In the genomic region with DNA sequence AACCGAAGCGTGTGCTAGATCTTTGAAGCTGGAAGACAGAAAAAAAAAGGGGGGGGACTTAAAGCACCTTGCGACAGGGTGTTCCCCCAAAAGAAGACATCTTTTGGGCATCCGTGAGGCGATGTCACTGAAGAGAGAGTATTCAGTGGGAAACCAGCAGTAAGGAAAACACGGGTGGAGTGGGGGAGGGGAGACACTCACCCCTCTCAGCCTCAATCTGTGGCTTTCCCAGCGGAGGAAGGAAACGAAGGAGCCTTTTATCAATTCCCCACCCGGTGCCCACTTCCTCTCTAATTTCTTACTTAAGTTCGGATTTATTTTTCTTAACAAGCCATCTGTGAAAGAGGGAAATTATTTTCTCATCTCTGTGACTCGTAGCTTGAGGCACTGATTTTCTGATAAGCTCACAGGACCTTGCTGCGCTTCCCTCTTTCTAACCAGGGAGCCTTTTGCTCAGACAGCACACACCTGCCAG, we compare ENCODE assay signal across 8 mouse cellular contexts. TPM values are rescaled to one million over a fixed set of nuclear protein-coding genes. Genes with fewer than 3 reads are reported as not detected.
DNase-seq lines count a peak whose midpoint lies in the region; ATAC-seq and TF ChIP-seq lines count a peak whose summit lies in the region.

No protein-coding gene starts in this region.

- TF ChIP-seq CTCF in cerebellum, adult 2 months (IDR thresholded peaks at IDR 0.05; ENCODE audit: borderline replicate concordance, insufficient read depth, low read depth, low read length) = no peak

- no peaks in the 10 kb centered on the region for H3K36me3 ChIP-seq in lung, embryonic 16.5 days (ENCODE audit: control insufficient read depth, insufficient read depth, low read length)
- no peaks in the 10 kb centered on the region for H3K36me3 ChIP-seq in limb, embryonic 10.5 days
- H3K36me3 ChIP-seq in stomach, embryonic 16.5 days (ENCODE audit: control insufficient read depth, insufficient read depth, low read length) = no peaks in the 10 kb centered on the region

- peak overlapping the region; percentile 85 for H3K4me2 ChIP-seq in lung, embryonic 16.5 days (ENCODE audit: low read depth, low read length)
- H3K4me2 ChIP-seq in stomach, embryonic 16.5 days (ENCODE audit: low read depth, low read length) = peak overlapping the region; percentile 82

- WGBS in cerebellum, adult 2 months = 12% methylated on average over 12 of the region's 12 CpGs
- 10% methylated on average over 12 of the region's 12 CpGs for WGBS in lung, embryonic 16.5 days
- 20% methylated on average over 12 of the region's 12 CpGs for WGBS in limb, embryonic 10.5 days
- WGBS in stomach, embryonic 16.5 days = 22% methylated on average over 12 of the region's 12 CpGs

- peak overlapping the region; percentile 82 for H3K4me3 ChIP-seq in cerebellum, adult 2 months (replicated peaks; ENCODE audit: insufficient read depth, low read depth, low read length)
- peak overlapping the region; percentile 57 for H3K4me3 ChIP-seq in lung, embryonic 16.5 days (ENCODE audit: low read length)
- peak overlapping the region; percentile 62 for H3K4me3 ChIP-seq in limb, embryonic 10.5 days
- H3K4me3 ChIP-seq in stomach, embryonic 16.5 days (replicated peaks; ENCODE audit: low read length) = peak overlapping the region; percentile 51

- peak in 1 of 2 experiments; percentile 47 for DNase-seq in cerebellum, adult 2 months
- DNase-seq in cerebellum, adult 11-12 months = no peak
- DNase-seq in lung, postnatal 10 days = no peak
- DNase-seq in limb, embryonic 10.5 days (ENCODE audit: low spot score) = no peak
- DNase-seq in spleen, postnatal 4 days (ENCODE audit: low spot score in 2 of 2) = no peak
- DNase-seq in spleen, postnatal 36 days (ENCODE audit: low spot score in 2 of 2) = no peak

- peak overlapping the region; percentile 91 for H3K27ac ChIP-seq in cerebellum, adult 2 months (ENCODE audit: insufficient read depth, low read length)
- no peak overlapping the region for H3K27ac ChIP-seq in lung, embryonic 16.5 days (ENCODE audit: low read length)
- peak overlapping the region; percentile 66; the same call in 1 of the 2 replicates for H3K27ac ChIP-seq in limb, embryonic 10.5 days
- H3K27ac ChIP-seq in stomach, embryonic 16.5 days (ENCODE audit: low read length) = no peak overlapping the region

- peaks cover 4% of the 10 kb centered on the region; the same call in 1 of the 2 replicates for H3K9me3 ChIP-seq in lung, embryonic 16.5 days (ENCODE audit: control insufficient read depth, low read length)
- H3K9me3 ChIP-seq in limb, embryonic 10.5 days (replicated peaks) = no peaks in the 10 kb centered on the region
- peaks cover 6% of the 10 kb centered on the region; the same call in 1 of the 2 replicates for H3K9me3 ChIP-seq in stomach, embryonic 16.5 days (replicated peaks; ENCODE audit: control insufficient read depth, low read length)

- H3K4me1 ChIP-seq in cerebellum, adult 2 months (ENCODE audit: control insufficient read depth, insufficient read depth, low read length) = peaks cover 8% of the 10 kb centered on the region; the same call in 1 of the 2 replicates
- H3K4me1 ChIP-seq in lung, embryonic 16.5 days (replicated peaks; ENCODE audit: control insufficient read depth, insufficient read depth, low read length) = no peaks in the 10 kb centered on the region; the same call in none of the 2 replicates
- H3K4me1 ChIP-seq in limb, embryonic 10.5 days = peaks cover 31% of the 10 kb centered on the region
- peaks cover 9% of the 10 kb centered on the region for H3K4me1 ChIP-seq in stomach, embryonic 16.5 days (ENCODE audit: control insufficient read depth, insufficient read depth, low read length)

- no peaks in the 10 kb centered on the region for H3K27me3 ChIP-seq in cerebellum, adult 2 months (ENCODE audit: control insufficient read depth, insufficient read depth, low read length)
- H3K27me3 ChIP-seq in lung, embryonic 16.5 days (ENCODE audit: control insufficient read depth, insufficient read depth, low read depth, low read length) = peaks cover 37% of the 10 kb centered on the region
- H3K27me3 ChIP-seq in limb, embryonic 10.5 days (ENCODE audit: low read depth, poor library complexity, severe bottlenecking) = peaks cover 65% of the 10 kb centered on the region
- peaks cover 38% of the 10 kb centered on the region for H3K27me3 ChIP-seq in stomach, embryonic 16.5 days (ENCODE audit: control insufficient read depth, insufficient read depth, low read length)

- peak overlapping the region; percentile 62 for H3K9ac ChIP-seq in lung, embryonic 16.5 days (ENCODE audit: low read length)
- no peak overlapping the region; the same call in 1 of the 2 replicates for H3K9ac ChIP-seq in stomach, embryonic 16.5 days (ENCODE audit: low read length)

- no peak for ATAC-seq in lung, embryonic 16.5 days (ENCODE audit: low read depth)
- ATAC-seq in stomach, embryonic 16.5 days (ENCODE audit: insufficient read depth, low FRiP score) = no peak

- no peak for TF ChIP-seq POLR2A in cerebellum, adult 2 months (IDR thresholded peaks at IDR 0.05; ENCODE audit: borderline replicate concordance, insufficient read depth, low read length)

RNA-seq across cellular contexts. Expression of a gene that starts 0.9 kb away (rescaled TPM):
- 9.6 and 12.3 TPM in 2 replicates for polyA plus RNA-seq in cerebellum, adult 2 months (2012; rRNA removed)
- 8.4 and 9.0 TPM in 2 replicates for polyA plus RNA-seq in lung, embryonic 16.5 days (2015; fragmentation: Nextera tagmentation; extraction: Ambion mirVana)
- 5.1 and 5.7 TPM in 2 replicates for polyA plus RNA-seq in limb, embryonic 10.5 days (2016; fragmentation: Nextera tagmentation; extraction: Ambion mirVana)
- 0.96 and 1.6 TPM in 2 replicates for polyA plus RNA-seq in stomach, embryonic 16.5 days (2015; fragmentation: Nextera tagmentation; extraction: Ambion mirVana)

Comparison
In these comparisons a context has a peak if more than half of its experiments do, and no peak if none do; other contexts are left out.
1. H3K27ac ChIP-seq: peak in cerebellum, adult 2 months (single experiment) and limb, embryonic 10.5 days (single experiment); none in lung, embryonic 16.5 days (single experiment) and stomach, embryonic 16.5 days (single experiment).
2. Peak in every context shown above with its lines, with median percentiles within 50 percentile points of each other: H3K4me3 ChIP-seq.